Mouse (Mus musculus): ENCODE measurements around the gene Lmtk2.

The Lmtk2 gene

DNA sequence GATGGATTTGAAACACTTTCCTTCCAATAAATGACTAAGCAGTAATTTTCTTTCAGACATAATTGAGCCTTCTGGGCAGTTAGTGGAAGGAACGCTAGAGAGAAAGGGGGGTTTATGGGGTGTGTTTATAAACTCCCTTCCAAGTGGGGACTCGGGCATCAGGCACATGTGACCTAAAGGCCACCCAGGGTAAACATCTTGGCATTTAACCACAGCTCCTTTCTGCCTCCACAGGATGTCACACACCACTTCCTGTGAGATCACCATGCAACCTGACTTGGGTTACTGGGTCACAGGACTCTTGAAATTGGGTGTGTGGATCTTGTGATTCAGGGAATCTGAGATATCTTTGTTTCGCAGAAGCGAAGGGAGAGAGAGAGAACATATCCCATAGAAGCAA is 121.1 kb downstream of the Lmtk2 start:
- peak; percentile 31 for DNase-seq

GRCm38 (mm10) chr5:144222811-144223502 is 122.7 kb downstream of the Lmtk2 start:
- peak; percentile 64 for DNase-seq

GRCm38 (mm10) chr5:144223503-144223862 is 123.2 kb downstream of the Lmtk2 start, which contains the start of gene Tecpr1:
Gene Tecpr1, minus strand, starts transcription at chr5:144223615.
- peak; percentile 95 for DNase-seq

GRCm38 (mm10) chr5:144223899-144224816 is 123.9 kb downstream of the Lmtk2 start:
- DNase-seq: no peak

GRCm38 (mm10) chr5:144226220-144226619 is 126.0 kb downstream of the Lmtk2 start:
- DNase-seq: no peak

DNA sequence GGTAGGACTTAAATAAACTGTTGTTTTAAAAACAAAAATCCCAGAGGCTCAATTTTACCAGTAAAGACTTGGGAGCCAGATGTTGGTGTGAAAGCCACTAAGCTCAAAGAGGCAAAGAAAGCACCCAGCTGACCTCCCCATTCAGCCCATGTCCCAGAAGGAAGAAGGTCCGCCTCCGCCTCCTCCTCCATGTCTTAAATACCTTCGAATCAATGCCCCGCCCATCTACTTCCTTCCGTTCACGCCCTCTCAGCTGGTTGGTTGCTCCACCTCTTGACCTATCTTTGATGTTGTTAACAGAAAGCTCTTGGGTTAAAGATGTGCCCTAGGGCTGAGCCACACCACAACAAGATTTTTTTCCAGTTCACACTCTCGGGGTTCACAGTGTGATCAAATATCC is 130.0 kb downstream of the Lmtk2 start:
- no peak for DNase-seq

- DNase-seq: no peak
These were observed 131.2 kb downstream of the Lmtk2 start for GRCm38 (mm10) chr5:144231410-144231809.

DNA sequence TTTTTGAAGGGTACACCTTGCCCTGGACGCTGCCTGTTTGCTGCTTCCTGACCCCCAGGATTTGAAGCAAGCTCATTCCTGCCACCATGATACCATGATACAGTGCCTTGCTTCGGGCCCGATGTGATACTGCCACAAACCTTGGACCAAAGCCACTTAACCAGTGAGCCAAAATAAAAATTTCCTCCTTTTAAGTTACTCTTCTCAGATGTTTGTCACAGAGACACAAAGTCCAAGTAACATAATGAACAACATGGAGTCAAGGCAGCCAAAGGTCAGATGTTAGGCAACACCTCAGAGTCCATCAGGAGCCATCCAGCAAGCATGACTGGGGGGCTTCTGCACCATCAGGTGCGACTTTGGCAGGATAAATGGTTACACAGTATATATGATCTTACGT is 132.3 kb downstream of the Lmtk2 start:
- no peak for DNase-seq

GRCm38 (mm10) chr5:144234222-144234621 is 134.0 kb downstream of the Lmtk2 start:
- no peak for DNase-seq

GRCm38 (mm10) chr5:144234714-144235113 is 134.5 kb downstream of the Lmtk2 start:
- DNase-seq: no peak
